Mouse (Mus musculus) kidney, postnatal 0 days (tissue): ENCODE data around the gene Tmem216. TPM values are rescaled to one million over a fixed set of nuclear protein-coding genes. Genes with fewer than 3 reads are reported as not detected.
A peak's percentile ranks its signal among the peaks of the same experiment; 100 is the strongest.

Experiments used
- ATAC-seq: fragments of 200-750 bp; cut with Nextera tagmentation; replicated peaks from 2 replicates; pipeline ENCODE4 v1.8.0; 2017; ENCODE audit warnings: low read depth, moderate number of reproducible peaks, moderate TSS enrichment, moderate library complexity; ENCODE audit not compliant: low FRiP score
- DNase-seq: peaks from one replicate; pipeline ENCODE4 v3.0.0-alpha.2; 2016; ENCODE audit warnings: low spot score
- H3K27ac ChIP-seq: fragments of 300-500 bp; sonication (generic); 2 replicates; pipeline ENCODE4 v1.5.1; 2014; ENCODE audit warnings: mild to moderate bottlenecking
- H3K27me3 ChIP-seq: fragments of 300-500 bp; sonication (generic); 2 replicates; pipeline ENCODE4 v1.6.1; 2014; ENCODE audit warnings: low read length, mixed read lengths; ENCODE audit not compliant: insufficient read depth
- H3K36me3 ChIP-seq: fragments of 300-500 bp; sonication (generic); 2 replicates; pipeline ENCODE4 v1.6.1; 2014; ENCODE audit warnings: low read length, mixed read lengths; ENCODE audit not compliant: insufficient read depth
- H3K4me1 ChIP-seq: fragments of 300-500 bp; sonication (generic); replicated peaks from 2 replicates; pipeline ENCODE4 v1.6.1; 2014; ENCODE audit warnings: antibody characterized with exemption, low read length, mixed read lengths; ENCODE audit not compliant: insufficient read depth
- H3K4me2 ChIP-seq: fragments of 300-500 bp; sonication (generic); 2 replicates; pipeline ENCODE4 v1.6.1; 2014; ENCODE audit warnings: mild to moderate bottlenecking, low read length, moderate library complexity, mixed read lengths
- H3K4me3 ChIP-seq: fragments of 300-500 bp; sonication (generic); replicated peaks from 2 replicates; pipeline ENCODE4 v1.5.1; 2014; ENCODE audit warnings: low read depth, low read length
- H3K9ac ChIP-seq: fragments of 300-500 bp; sonication (generic); 2 replicates; pipeline ENCODE4 v1.6.1; 2014; ENCODE audit warnings: low read depth, low read length
- H3K9me3 ChIP-seq: fragments of 300-500 bp; sonication (generic); replicated peaks from 2 replicates; pipeline ENCODE4 v1.6.1; 2016; ENCODE audit warnings: low read length, inconsistent platforms, mixed read lengths
- CTCF ChIP-seq: IDR thresholded peaks from 2 replicates; pipeline ENCODE4 v1.5.1; 2016; ENCODE audit warnings: antibody characterized with exemption, low read depth, mild to moderate bottlenecking, moderate library complexity
- WGBS: fragments of 180-500 bp; shearing (Covaris S2); extraction: QIAGEN DNeasy Blood & Tissue Kit; methylation state at CpG from one replicate; pipeline ENCODE4 v1.1.7; 2014; 5-methylcytosine and 5-hydroxymethylcytosine counted together
- polyA plus RNA-seq: library from polyadenylated mRNA; unstranded; fragments of >200 nt; fragmentation: Nextera tagmentation; extraction: Ambion mirVana; gene quantifications from 2 replicates; pipeline ENCODE4 v1.2.1, GENCODE M21; 2015

The Tmem216 gene
- 49.7 and 50.5 TPM in 2 replicates for polyA plus RNA-seq

GRCm38 (mm10) chr19:10555624-10556510 lies at the start of gene Tmem216:
Gene Tmem216, minus strand, starts transcription at chr19:10556238.
- H3K9ac ChIP-seq: peak within 1 kb of the TSS; percentile 53
- H3K36me3 ChIP-seq: peaks cover 12% of the 10 kb centered on the region
- peaks cover 8% of the 10 kb centered on the region; the same call in 1 of the 2 replicates for H3K4me1 ChIP-seq
- H3K4me2 ChIP-seq: peak within 1 kb of the TSS; percentile 68
- under 1% methylated on average over 43 of the region's 43 CpGs for WGBS
- H3K4me3 ChIP-seq: peak within 1 kb of the TSS; percentile 72
- TF ChIP-seq CTCF: peak; percentile 19; the same call in 1 of the 2 replicates
- no peaks in the 10 kb centered on the region for H3K9me3 ChIP-seq
- DNase-seq: peak; percentile 90
- H3K27ac ChIP-seq: peak within 1 kb of the TSS; percentile 14
- H3K27me3 ChIP-seq: no peaks in the 10 kb centered on the region
- peak; percentile 96 for ATAC-seq

- peak; percentile 79 for TF ChIP-seq CTCF
- Histone ChIP-seq H3K4me3 (peak within 1 kb of the TSS; percentile 79), H3K27ac (peak within 1 kb of the TSS; percentile 91), H3K36me3 (peaks cover 24% of the 10 kb centered on the region), H3K27me3 (no peaks in the 10 kb centered on the region), H3K4me1 (peaks cover 12% of the 10 kb centered on the region), H3K9ac (peak within 1 kb of the TSS; percentile 85), H3K4me2 (peak within 1 kb of the TSS; percentile 72), H3K9me3 (no peaks in the 10 kb centered on the region)
- WGBS: under 1% methylated on average over 49 of the region's 49 CpGs
- DNase-seq (peak; percentile 99), ATAC-seq (peak; percentile 95)
These were observed 49.4 kb upstream of the Tmem216 start, which contains the start of the genes Ddb1 and Tkfc for GRCm38 (mm10) chr19:10605293-10605900. Gene Ddb1, plus strand, starts transcription at chr19:10605327. Gene Tkfc, minus strand, starts transcription at chr19:10605654.

GRCm38 (mm10) chr19:10604534-10604933 lies 48.5 kb upstream of the Tmem216 start:
- WGBS: 27% methylated on average over 3 of the region's 3 CpGs
- Histone ChIP-seq H3K4me1 (peaks cover 12% of the 10 kb centered on the region), H3K4me2 (peak overlapping the region; percentile 72), H3K27ac (peak overlapping the region; percentile 91), H3K4me3 (peak overlapping the region; percentile 79), H3K9me3 (no peaks in the 10 kb centered on the region), H3K9ac (peak overlapping the region; percentile 69), H3K27me3 (no peaks in the 10 kb centered on the region), H3K36me3 (peaks cover 17% of the 10 kb centered on the region)
- DNase-seq (no peak), ATAC-seq (no peak)
- TF ChIP-seq CTCF: no peak

- ATAC-seq (peak; percentile 7; the same call in 1 of the 2 replicates), DNase-seq (peak; percentile 17)
- H3K4me1 ChIP-seq: peaks cover 12% of the 10 kb centered on the region
- peak overlapping the region; percentile 91 for H3K27ac ChIP-seq
- peak overlapping the region; percentile 4; the same call in 1 of the 2 replicates for H3K4me3 ChIP-seq
- H3K36me3 ChIP-seq: peaks cover 14% of the 10 kb centered on the region
- H3K9ac ChIP-seq: peak overlapping the region; percentile 44; the same call in 1 of the 2 replicates
- H3K27me3 ChIP-seq: no peaks in the 10 kb centered on the region
- 69% methylated on average over 18 of the region's 18 CpGs for WGBS
- TF ChIP-seq CTCF: no peak
- H3K4me2 ChIP-seq: peak overlapping the region; percentile 59
- no peaks in the 10 kb centered on the region for H3K9me3 ChIP-seq
These were observed 47.9 kb upstream of the Tmem216 start for GRCm38 (mm10) chr19:10603660-10604523.

- H3K27ac ChIP-seq: peak overlapping the region; percentile 90
- peaks cover 12% of the 10 kb centered on the region for H3K4me1 ChIP-seq
- WGBS: under 1% methylated on average over 9 of the region's 9 CpGs
These were observed 46.7 kb upstream of the Tmem216 start for GRCm38 (mm10) chr19:10602787-10603186.

More at GRCm38 (mm10) chr19:10602787-10603186, 46.7 kb upstream of the Tmem216 start:
- ATAC-seq: 0 out of 2 replicates have a peak, but pooled peaks have one; percentile 40
- H3K9ac ChIP-seq: peak overlapping the region; percentile 40
- peak; percentile 94 for TF ChIP-seq CTCF
- H3K4me3 ChIP-seq: peak overlapping the region; percentile 25; the same call in 1 of the 2 replicates
- peak; percentile 97 for DNase-seq
- peak overlapping the region; percentile 59 for H3K4me2 ChIP-seq
- H3K36me3 ChIP-seq: peaks cover 7% of the 10 kb centered on the region
- no peaks in the 10 kb centered on the region for H3K27me3 ChIP-seq
- H3K9me3 ChIP-seq: no peaks in the 10 kb centered on the region
